Mouse (Mus musculus) testis, adult 2 months (tissue): Measurements from ENCODE around the gene Pcgf6.

ENCODE experiments used
- CTCF ChIP-seq: fragments of 200-500 bp; IDR thresholded peaks from 2 replicates; pipeline ENCODE4 v1.5.1; 2012; ENCODE audit warnings: low read depth, mild to moderate bottlenecking, inconsistent platforms, low read length, moderate library complexity; ENCODE audit not compliant: control insufficient read depth, insufficient read depth, insufficient replicate concordance
- POLR2A ChIP-seq: fragments of 200-500 bp; IDR thresholded peaks from 2 replicates; pipeline ENCODE4 v1.6.1; 2012; ENCODE audit warnings: low read depth, mild to moderate bottlenecking, inconsistent platforms, low read length, moderate library complexity; ENCODE audit not compliant: control insufficient read depth

DNA sequence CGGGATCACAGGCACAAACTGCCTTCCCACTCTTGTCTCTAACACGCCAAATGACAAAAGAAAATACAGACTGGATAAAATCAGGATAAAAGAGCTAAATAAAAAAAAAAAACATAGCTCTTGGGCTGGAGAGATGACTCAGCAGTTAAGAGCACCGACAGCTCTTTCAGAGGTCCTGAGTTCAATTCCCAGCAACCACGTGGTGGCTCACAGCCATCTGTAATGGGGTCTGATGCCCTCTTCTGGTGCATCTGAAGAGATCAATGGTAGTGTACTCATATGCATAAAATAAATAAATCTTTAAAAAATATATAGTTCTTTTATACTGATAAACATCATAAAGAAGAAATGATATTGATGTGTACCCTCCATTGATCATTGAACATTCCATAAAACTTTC is 2.2 kb upstream of the Pcgf6 start:
- TF ChIP-seq CTCF (no peak), POLR2A (no peak)
